Mouse (Mus musculus) thymus, adult 2 months (tissue): ENCODE results near the gene Susd6.

Experiments used
- CTCF ChIP-seq: fragments of 200-500 bp; IDR thresholded peaks from 2 replicates; pipeline ENCODE4 v1.5.1; 2012; ENCODE audit warnings: mild to moderate bottlenecking, control low read depth, low read length, moderate library complexity, borderline replicate concordance; ENCODE audit not compliant: control insufficient read depth, poor library complexity, insufficient read depth; ENCODE audit errors: extremely low read depth
- POLR2A ChIP-seq: fragments of 200-500 bp; IDR thresholded peaks from 2 replicates; pipeline ENCODE4 v1.6.1; 2012; ENCODE audit warnings: mild to moderate bottlenecking, low read length, control low read depth, moderate library complexity; ENCODE audit not compliant: control insufficient read depth, poor library complexity, insufficient read depth; ENCODE audit errors: extremely low read depth

DNA sequence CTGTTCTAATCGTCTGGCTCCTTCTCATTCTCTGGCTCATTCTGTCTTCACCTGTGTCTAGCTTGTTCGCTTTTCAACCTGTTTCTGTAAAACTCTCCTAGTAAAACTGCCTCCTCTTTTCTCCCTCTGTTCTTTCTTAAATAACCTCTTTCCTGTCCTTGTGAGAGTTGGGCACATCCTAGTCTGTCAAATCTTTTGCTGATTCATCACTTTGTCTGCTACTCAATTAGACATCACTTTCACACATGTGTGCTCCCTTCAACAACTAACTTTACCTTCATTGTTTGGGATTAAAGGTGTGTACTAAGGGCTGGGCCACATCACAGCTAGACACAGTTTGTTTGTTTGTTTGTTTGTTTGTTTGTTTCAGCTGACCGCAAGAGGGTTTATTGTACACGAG, 10.6 kb upstream of the Susd6 start:
- TF ChIP-seq CTCF (no peak), POLR2A (no peak)
